Mouse (Mus musculus): Measurements from ENCODE around the gene Carhsp1. TPM values are rescaled to one million over a fixed set of nuclear protein-coding genes. Genes with fewer than 3 reads are reported as not detected.

Carhsp1 gene
- polyA plus RNA-seq, 1 experiment, result 130 TPM

DNA sequence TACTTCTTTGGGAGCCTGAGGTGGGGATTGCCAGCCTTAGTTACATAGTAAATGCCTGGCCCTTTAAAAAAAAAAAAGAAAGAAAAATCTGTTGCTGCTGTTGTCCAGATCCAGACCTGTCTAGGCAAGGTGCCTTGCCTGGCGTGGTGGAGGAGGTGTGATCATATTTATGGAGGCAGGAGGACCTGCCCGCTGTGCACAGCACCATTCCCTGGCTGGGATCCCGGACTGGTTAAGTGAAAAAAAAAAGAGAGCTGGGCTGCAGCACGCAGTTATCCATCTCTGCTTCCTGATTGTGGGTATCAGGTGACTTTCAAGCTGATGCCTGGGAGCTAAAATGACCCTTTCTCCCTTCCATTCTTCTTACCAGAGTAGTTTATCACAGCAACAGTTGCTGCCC is 13.1 kb upstream of the Carhsp1 start:
- no peaks in the 10 kb centered on the region for H3K4me1 ChIP-seq (ENCODE audit: control insufficient read depth, insufficient read depth, insufficient read length, low read length)
- H3K4me3 ChIP-seq (ENCODE audit: insufficient read depth, low read depth, low read length), result no peak overlapping the region
- no peak overlapping the region for H3K27ac ChIP-seq (replicated peaks; ENCODE audit: low read depth, low read length)

DNA sequence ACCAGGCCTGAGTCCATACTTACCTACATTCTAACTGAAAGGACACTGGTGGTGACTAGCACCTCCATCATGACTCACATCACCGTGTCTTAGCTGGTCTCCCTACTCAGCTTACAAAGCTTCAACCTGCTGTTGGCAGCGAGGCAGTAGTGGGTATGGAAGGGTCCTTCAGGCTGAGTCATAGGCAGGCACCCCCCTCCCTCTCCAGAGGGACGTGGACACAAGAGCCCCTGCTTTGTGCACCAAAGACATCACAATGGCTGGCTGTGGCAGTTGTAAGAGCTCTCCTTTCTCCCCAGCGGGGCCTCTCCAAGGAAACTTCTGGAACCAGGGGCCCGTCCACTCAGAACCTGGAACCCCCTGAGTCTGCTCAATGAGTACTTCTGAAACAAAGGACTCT is 8.5 kb upstream of the Carhsp1 start, which contains the start of gene Gm5767:
Gm5767 (plus strand) TSS at position 301 of the 400 bp plus-strand sequence.
- H3K27ac ChIP-seq (replicated peaks; ENCODE audit: low read depth, low read length), result no peak within 1 kb of the TSS
- H3K4me3 ChIP-seq (ENCODE audit: insufficient read depth, low read depth, low read length), result no peak within 1 kb of the TSS
- no peaks in the 10 kb centered on the region for H3K4me1 ChIP-seq (ENCODE audit: control insufficient read depth, insufficient read depth, insufficient read length, low read length)

DNA sequence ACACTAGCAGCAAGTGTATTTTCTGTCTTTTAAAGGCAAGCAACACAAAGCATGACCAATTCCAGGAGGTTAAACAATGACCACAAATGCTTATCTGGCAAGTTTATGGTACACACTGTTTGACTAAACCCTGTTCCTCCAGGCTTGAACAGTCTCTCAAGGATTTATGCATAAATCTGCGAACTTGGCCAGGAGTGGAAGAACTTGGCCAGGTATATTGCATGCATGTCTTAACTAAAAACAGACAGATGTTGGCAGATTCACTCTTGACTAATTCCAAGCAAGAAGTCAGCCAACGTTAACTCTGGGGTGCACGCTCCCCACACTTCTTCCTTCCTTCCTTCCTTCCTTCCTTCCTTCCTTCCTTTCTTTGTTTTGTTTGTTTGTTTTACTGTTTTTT is 7.8 kb upstream of the Carhsp1 start:
- no peak overlapping the region for H3K27ac ChIP-seq (replicated peaks; ENCODE audit: low read depth, low read length)
- H3K4me3 ChIP-seq (ENCODE audit: insufficient read depth, low read depth, low read length), result no peak overlapping the region
- no peaks in the 10 kb centered on the region for H3K4me1 ChIP-seq (ENCODE audit: control insufficient read depth, insufficient read depth, insufficient read length, low read length)

DNA sequence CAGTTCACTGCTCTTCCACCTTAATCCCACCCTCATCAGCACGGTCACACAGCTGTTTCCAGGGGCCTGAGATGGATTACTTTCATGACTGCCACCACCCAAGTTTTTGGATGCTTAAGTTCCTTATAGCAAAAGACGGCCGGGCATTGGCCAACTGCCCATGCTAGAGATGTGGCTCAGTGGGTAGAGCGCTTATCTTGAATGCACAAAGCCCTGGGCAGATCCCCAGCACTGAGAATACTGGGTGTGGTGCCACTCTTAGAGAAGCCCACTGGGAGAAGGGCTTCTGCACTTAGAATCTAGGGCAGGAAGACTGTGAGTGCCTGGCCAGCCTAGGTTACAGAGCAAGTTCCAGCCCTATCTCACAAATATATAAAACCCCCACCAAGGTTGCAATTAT is 6.7 kb upstream of the Carhsp1 start:
- Histone ChIP-seq H3K4me1 (ENCODE audit: control insufficient read depth, insufficient read depth, insufficient read length, low read length) (no peaks in the 10 kb centered on the region), H3K27ac (replicated peaks; ENCODE audit: low read depth, low read length) (no peak overlapping the region), H3K4me3 (ENCODE audit: insufficient read depth, low read depth, low read length) (no peak overlapping the region)

DNA sequence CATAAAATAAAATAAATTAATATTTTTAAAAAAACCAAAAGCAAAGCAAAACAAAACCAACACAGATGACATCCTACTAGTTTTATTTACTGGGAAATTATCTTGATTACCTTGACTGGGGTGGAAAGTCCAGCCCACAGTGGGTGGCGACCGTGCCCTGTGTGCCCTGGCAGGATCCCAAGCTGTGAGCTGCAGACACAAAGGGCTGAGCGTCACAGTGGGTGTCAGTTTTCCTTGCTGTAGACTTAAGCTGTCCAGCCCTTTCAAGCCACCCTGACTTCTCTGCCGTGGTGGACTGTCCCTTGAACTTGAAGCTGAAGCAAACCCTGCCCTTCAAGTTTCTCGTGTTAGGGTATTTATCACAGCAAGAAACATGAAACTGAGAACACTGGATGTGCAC is 6.1 kb upstream of the Carhsp1 start:
- Histone ChIP-seq H3K27ac (replicated peaks; ENCODE audit: low read depth, low read length) (no peak overlapping the region), H3K4me1 (ENCODE audit: control insufficient read depth, insufficient read depth, insufficient read length, low read length) (no peaks in the 10 kb centered on the region), H3K4me3 (ENCODE audit: insufficient read depth, low read depth, low read length) (no peak overlapping the region)

DNA sequence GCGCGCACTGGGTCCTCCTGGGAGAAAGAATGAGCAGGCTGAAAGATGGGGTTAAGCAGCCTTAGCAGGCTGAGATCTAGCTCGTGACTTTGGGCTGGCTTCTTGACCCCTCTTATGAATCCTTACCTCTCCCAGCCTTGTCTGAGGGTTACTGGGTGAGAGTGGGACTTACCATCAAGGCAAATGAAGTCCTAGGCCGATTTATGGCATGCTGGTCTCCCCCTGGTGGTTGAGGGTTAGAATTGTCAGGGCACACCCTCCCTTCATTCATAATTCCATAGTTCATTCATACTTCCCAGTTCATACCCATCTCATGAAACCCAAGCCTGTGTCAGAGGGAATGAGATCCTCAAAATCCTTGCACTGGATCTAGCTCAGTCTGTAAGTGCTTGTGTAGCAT is 4.8 kb upstream of the Carhsp1 start:
- Histone ChIP-seq H3K4me3 (ENCODE audit: insufficient read depth, low read depth, low read length) (no peak overlapping the region), H3K4me1 (ENCODE audit: control insufficient read depth, insufficient read depth, insufficient read length, low read length) (no peaks in the 10 kb centered on the region), H3K27ac (replicated peaks; ENCODE audit: low read depth, low read length) (no peak overlapping the region)

DNA sequence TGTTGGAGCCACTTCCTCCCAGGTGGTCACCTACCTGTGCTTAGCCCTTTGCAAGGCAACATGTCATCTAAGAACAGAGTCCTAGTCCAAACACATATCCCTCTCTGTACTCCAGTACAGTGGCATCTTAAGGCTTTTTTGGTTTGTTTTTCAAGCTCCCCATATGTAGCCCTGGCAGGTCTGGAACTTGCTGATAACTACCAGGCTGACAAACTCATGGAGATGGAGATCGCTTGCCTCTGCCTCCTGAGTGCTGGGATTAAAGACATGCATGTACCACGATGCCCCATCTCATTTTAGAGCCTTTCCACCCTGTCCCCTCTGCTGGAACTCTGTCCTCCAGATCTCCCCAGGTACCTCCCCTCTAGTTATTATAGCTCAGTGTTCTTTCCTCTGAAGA is 4.3 kb upstream of the Carhsp1 start:
- Histone ChIP-seq H3K4me1 (ENCODE audit: control insufficient read depth, insufficient read depth, insufficient read length, low read length) (no peaks in the 10 kb centered on the region), H3K27ac (replicated peaks; ENCODE audit: low read depth, low read length) (no peak overlapping the region), H3K4me3 (ENCODE audit: insufficient read depth, low read depth, low read length) (no peak overlapping the region)

DNA sequence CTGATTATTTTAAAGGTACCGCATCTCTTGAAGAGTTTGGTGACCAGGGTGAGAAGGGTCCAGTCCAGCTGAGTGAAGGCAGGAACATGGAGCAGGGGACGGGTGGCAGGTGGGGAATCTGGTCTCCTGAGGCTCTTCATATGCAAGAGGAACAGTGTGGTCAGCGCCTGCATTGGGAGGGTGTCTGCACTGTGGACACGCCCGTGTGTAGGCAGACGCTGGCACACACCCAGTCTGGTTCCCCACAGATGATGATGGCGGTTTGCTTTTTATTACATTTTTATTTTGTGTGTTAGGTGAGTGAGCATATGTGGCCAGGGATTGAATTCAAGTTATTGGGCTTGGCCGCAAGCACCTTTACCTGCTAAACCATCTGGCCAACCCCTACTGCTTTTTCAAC is 3.6 kb upstream of the Carhsp1 start:
- Histone ChIP-seq H3K4me1 (ENCODE audit: control insufficient read depth, insufficient read depth, insufficient read length, low read length) (peaks cover 1% of the 10 kb centered on the region; the same call in 1 of the 2 replicates), H3K4me3 (ENCODE audit: insufficient read depth, low read depth, low read length) (no peak overlapping the region)

DNA sequence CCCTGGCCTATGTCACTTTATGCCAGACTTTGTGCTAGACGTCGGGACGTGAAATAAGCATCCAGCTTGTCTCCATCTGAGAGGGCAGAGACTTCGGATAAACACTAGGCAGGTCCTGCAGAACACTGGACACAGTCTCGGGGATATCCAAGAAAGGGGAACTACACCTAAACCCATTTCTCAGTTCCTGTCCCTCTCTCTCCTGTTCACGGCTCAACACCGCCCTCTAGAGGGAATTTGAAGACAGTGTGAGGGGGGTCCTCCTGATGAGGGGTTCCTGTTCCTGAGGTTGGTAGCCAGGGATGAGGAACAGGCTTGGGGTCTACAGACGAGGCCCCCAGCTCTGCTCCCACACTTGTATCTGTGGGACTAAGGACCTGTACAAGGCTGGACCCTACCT is 2.2 kb upstream of the Carhsp1 start:
- no peak overlapping the region for H3K27ac ChIP-seq (replicated peaks; ENCODE audit: low read depth, low read length)
- no peak overlapping the region; the same call in 1 of the 2 replicates for H3K4me3 ChIP-seq (ENCODE audit: insufficient read depth, low read depth, low read length)
- peaks cover 10% of the 10 kb centered on the region for H3K4me1 ChIP-seq (ENCODE audit: control insufficient read depth, insufficient read depth, insufficient read length, low read length)

More for the DNA sequence above, 3.6 kb upstream of the Carhsp1 start:
- no peak overlapping the region for H3K27ac ChIP-seq (replicated peaks; ENCODE audit: low read depth, low read length)

DNA sequence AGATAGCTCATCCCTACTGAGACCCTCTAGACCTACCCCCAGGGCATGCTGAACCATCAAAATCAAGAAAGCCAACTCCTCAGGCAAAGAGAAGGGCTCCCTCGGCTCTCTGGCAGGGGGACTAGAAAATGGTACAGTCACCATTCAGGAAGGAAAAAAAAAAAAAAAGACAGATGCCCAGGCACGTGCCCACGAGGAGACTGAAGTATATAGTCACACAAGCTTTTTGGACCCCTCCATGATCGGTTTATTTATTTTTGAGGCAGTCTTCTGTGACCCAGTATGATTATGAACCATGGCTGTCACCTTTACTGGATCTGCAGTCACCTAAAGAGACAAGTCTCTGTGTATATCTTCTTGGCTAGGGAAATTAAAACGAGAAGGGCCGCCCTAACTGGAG is 1.4 kb upstream of the Carhsp1 start:
- H3K27ac ChIP-seq (replicated peaks; ENCODE audit: low read depth, low read length), result no peak overlapping the region
- H3K4me1 ChIP-seq (ENCODE audit: control insufficient read depth, insufficient read depth, insufficient read length, low read length), result peaks cover 17% of the 10 kb centered on the region
- H3K4me3 ChIP-seq (ENCODE audit: insufficient read depth, low read depth, low read length), result no peak overlapping the region

DNA sequence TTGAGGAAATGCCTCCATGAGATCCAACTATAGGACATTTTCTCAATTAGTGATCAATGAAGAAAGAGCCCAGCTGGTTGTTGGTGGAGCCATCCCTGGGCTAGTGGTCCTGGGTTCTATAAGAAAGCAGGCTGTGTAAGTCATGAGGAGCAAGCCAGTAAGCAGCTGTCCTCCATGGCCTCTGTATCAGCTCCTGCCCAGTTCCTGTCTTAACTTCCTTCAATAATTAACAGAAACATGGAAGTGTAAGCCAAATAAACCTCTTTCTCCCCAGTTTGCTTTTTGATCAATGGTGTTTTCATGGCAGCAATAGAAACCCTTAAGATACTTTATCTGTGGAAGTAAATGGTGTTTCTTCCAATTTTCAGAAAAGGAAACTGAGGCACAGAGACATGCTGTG is 856 bp upstream of the Carhsp1 start:
- no peak overlapping the region for H3K4me3 ChIP-seq (ENCODE audit: insufficient read depth, low read depth, low read length)
- peaks cover 21% of the 10 kb centered on the region for H3K4me1 ChIP-seq (ENCODE audit: control insufficient read depth, insufficient read depth, insufficient read length, low read length)
- H3K27ac ChIP-seq (replicated peaks; ENCODE audit: low read depth, low read length), result no peak overlapping the region

DNA sequence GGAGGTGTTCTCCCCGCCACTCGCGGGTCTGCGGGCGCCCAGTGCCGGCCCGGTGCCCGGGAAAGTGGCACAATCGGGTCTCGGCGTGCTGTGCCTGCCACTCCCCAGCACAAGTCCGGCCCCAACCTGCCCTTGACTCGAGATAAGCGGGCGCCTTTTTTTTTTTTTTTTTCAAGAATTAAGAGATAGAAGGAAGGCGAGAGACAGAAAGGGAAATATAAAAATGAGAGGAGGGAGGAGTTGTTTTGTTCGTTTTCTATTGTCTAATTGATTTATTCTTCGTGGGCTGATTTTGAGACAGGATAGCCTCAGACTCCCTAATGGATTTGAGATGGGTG is 364 bp upstream of the Carhsp1 start:
- Histone ChIP-seq H3K4me1 (ENCODE audit: control insufficient read depth, insufficient read depth, insufficient read length, low read length) (peaks cover 26% of the 10 kb centered on the region), H3K27ac (replicated peaks; ENCODE audit: low read depth, low read length) (no peak overlapping the region), H3K4me3 (ENCODE audit: insufficient read depth, low read depth, low read length) (peak overlapping the region; percentile 42; the same call in 1 of the 2 replicates)

DNA sequence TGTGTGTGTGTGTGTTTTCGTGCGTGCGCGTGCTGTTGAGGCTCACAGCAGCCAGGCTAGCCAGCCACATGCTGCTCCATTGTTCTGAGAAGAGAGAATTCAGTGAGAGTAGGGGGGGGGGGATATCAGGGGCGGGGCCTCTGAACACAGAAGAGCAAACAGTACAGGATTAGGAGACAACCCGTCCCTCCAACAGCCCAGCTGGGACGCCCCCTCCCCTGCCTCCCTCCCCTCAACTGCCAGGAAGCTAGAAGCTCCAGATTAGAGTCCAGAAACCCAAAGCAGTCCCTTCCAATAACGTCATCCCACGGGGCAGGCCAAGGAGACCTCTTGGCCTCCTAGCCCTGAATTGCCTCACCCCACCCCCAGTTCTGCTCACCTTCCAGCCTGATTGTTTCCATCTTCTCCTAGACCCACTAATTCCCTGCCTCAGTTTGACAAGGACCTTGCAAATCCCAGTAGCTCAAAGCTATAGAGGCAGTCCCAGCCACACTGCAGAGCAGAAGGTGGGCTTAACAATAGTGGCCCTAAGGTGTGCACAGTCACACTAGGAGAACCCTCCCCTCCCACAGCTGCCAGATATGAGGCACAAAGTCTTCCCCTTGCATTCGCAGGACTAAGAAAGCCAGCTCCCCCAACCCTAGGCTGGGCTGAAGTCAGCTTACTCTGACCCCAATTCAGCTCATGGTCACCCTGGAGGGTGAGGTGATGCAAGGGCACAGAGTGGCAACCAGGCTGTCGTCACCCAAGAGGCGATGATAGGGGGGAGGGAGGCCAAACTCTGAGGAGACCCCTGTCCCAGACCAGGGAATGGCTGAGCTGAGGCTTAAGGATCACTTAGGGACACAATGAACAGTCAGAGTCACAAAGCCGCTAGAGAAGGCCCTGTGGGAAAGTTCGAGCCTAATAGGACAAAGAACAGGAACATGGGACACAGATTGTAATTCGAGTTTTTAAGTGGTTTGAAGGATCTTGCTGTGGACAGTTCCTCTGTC is 1.6 kb downstream of the Carhsp1 start:
- Histone ChIP-seq H3K4me3 (ENCODE audit: insufficient read depth, low read depth, low read length) (peak overlapping the region; percentile 70), H3K27ac (replicated peaks; ENCODE audit: low read depth, low read length) (peak overlapping the region; percentile 90), H3K4me1 (ENCODE audit: control insufficient read depth, insufficient read depth, insufficient read length, low read length) (peaks cover 43% of the 10 kb centered on the region)

DNA sequence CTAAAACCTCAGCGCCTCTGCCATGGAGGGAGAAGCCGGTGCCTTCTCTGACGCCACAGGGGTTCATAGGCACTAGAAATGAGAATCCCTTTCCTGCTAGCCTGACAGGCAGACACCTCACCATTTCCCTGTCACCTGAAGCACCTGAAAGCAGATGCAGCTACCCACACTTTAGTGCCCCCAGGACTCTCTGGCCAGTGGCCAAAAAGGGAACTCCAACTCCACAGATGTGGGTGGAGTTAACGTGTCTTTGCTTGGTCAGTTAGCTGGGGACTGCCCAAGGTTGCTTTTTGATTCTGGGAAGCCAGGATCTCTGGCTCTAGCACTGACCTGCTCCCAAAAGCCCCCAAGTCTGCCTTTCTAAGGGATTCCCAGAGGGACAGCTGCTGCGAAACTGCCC is 2.5 kb downstream of the Carhsp1 start:
- Histone ChIP-seq H3K4me1 (ENCODE audit: control insufficient read depth, insufficient read depth, insufficient read length, low read length) (peaks cover 52% of the 10 kb centered on the region), H3K4me3 (ENCODE audit: insufficient read depth, low read depth, low read length) (peak overlapping the region; percentile 13; the same call in 1 of the 2 replicates), H3K27ac (replicated peaks; ENCODE audit: low read depth, low read length) (peak overlapping the region; percentile 38; the same call in 1 of the 2 replicates)

DNA sequence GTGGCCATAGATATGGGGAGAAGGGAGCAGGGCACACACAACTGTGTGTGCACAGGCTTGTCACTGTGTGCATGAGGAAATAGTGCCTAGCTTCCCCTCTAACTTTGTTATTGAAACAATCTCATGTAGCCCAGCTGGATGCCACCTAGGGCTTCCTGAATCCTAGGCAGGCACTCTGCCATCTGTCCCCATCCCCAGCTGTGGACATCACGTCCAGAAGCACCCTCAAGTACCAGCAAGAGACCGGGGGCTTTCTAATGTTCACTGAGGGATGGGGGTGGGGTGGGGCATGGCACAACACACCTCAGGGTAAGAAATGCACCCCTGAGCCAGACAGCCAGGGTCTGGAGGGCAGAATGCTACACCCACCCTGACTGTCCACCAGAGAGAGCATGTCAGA is 3.6 kb downstream of the Carhsp1 start:
- Histone ChIP-seq H3K4me3 (ENCODE audit: insufficient read depth, low read depth, low read length) (no peak overlapping the region), H3K4me1 (ENCODE audit: control insufficient read depth, insufficient read depth, insufficient read length, low read length) (peaks cover 62% of the 10 kb centered on the region), H3K27ac (replicated peaks; ENCODE audit: low read depth, low read length) (no peak overlapping the region)

DNA sequence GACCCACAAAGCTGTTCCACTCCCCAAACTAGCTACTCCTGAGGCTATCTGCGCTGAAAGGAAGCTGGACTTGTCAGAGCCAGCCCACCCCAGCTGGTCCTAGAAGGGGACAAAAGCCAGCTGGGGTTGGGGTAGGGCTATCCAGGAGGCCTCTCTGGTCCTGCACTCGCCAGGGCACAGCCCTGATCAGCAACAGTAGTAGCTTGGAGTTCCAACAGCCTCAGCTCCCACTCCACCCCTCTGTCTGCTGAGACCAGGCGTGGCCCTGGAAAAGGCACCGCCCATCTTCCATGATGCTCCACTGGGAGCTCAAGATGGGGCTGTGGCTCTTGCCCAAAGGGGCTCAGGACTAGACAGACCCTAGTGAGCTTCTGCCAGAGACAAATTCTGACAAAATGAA is 4.1 kb downstream of the Carhsp1 start:
- H3K4me3 ChIP-seq (ENCODE audit: insufficient read depth, low read depth, low read length), result no peak overlapping the region
- peak overlapping the region; percentile 80 for H3K27ac ChIP-seq (replicated peaks; ENCODE audit: low read depth, low read length)
- H3K4me1 ChIP-seq (ENCODE audit: control insufficient read depth, insufficient read depth, insufficient read length, low read length), result peaks cover 68% of the 10 kb centered on the region

All from brown adipose tissue, adult 24 weeks (tissue).